38 mouse cellular contexts compared by ENCODE assay signal in the genomic region with DNA sequence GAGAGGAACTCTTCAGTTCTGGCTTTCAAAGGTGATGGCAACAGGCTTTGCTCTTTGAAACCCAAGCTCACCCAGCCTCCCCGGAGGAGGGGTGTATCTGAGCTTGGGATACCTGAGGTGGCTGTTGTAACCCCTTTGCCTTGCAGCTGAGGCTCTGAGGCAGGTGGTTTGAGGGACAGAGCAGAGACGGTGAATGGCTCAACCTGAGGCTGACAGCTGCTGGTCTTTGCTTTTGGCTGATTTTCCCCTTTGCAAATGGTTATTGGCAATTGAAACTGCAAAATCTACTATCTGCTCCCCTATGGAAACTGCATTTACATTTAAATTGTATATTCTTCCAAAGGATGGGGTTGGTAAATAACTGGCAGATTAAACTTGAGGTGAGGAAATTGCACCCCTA. TPM values are rescaled to one million over a fixed set of nuclear protein-coding genes. Genes with fewer than 3 reads are reported as not detected.
A peak's percentile ranks its signal among the peaks of the same experiment; 100 is the strongest.
DNase-seq lines count a peak whose midpoint lies in the region; ATAC-seq and TF ChIP-seq lines count a peak whose summit lies in the region.
"Had no signal": no experiment of that assay in that cellular context is flagged by ENCODE, and none has a peak within 500 bp of the region (broad histone marks: within the 10 kb centered on the region; RNA-seq: fewer than 3 reads in every experiment).

No protein-coding gene starts in this region.

- 0 out of 2 replicates have a peak overlapping the region, but pooled peaks have one; percentile 3 for H3K4me2 ChIP-seq in hindbrain, embryonic 12.5 days (replicated peaks)
- H3K4me2 ChIP-seq in hindbrain, embryonic 11.5 days (replicated peaks; ENCODE audit: low read depth, low read length), result no peak overlapping the region
- no peak overlapping the region for H3K4me2 ChIP-seq in forebrain, postnatal 0 days (ENCODE audit: low read depth)
- no peak overlapping the region for H3K4me2 ChIP-seq in midbrain, embryonic 14.5 days (ENCODE audit: low read length)
- H3K4me2 ChIP-seq: heart, embryonic 12.5 days; kidney, embryonic 15.5 days; limb, embryonic 13.5 days; liver, embryonic 11.5 days; lung, embryonic 15.5 days; neural tube, embryonic 15.5 days; stomach, embryonic 15.5 days had no signal

- no peak overlapping the region for H3K9ac ChIP-seq in hindbrain, embryonic 12.5 days
- no peak overlapping the region for H3K9ac ChIP-seq in hindbrain, embryonic 11.5 days (ENCODE audit: low read depth, low read length)
- no peak overlapping the region for H3K9ac ChIP-seq in forebrain, postnatal 0 days
- no peak overlapping the region for H3K9ac ChIP-seq in midbrain, embryonic 14.5 days (replicated peaks; ENCODE audit: low read length)
- H3K9ac ChIP-seq: heart, embryonic 12.5 days; kidney, embryonic 15.5 days; limb, embryonic 13.5 days; lung, embryonic 15.5 days; neural tube, embryonic 15.5 days; stomach, embryonic 15.5 days had no signal

- DNase-seq in hindbrain, embryonic 11.5 days (ENCODE audit: low spot score), result no peak
- DNase-seq in brain, embryonic 14.5 days (ENCODE audit: low read depth), result peak; percentile 60
- DNase-seq in forebrain, postnatal 0 days, result no peak
- DNase-seq in midbrain, embryonic 14.5 days, result peak; percentile 49
- no peak for DNase-seq in urinary bladder, postnatal 25 days (ENCODE audit: low spot score)
- no peak for DNase-seq in cerebellum, postnatal 25 days
- DNase-seq: adrenal gland, postnatal 25 days; cerebellum, adult 18-20 months; cerebellum, postnatal 14 days; heart, adult 2 months; heart, postnatal 4 days; kidney, adult 18-20 months; kidney, postnatal 4 days; retina, postnatal 1 day; right cerebral cortex, postnatal 14 days; thymus, postnatal 14 days had no signal

- no peaks in the 10 kb centered on the region for H3K36me3 ChIP-seq in hindbrain, embryonic 12.5 days
- no peaks in the 10 kb centered on the region for H3K36me3 ChIP-seq in hindbrain, embryonic 11.5 days (ENCODE audit: control insufficient read depth, insufficient read depth, low read length)
- H3K36me3 ChIP-seq in forebrain, postnatal 0 days (ENCODE audit: insufficient read depth), result no peaks in the 10 kb centered on the region
- no peaks in the 10 kb centered on the region for H3K36me3 ChIP-seq in midbrain, embryonic 14.5 days (ENCODE audit: control insufficient read depth, insufficient read depth, low read length)
- H3K36me3 ChIP-seq: heart, embryonic 12.5 days; kidney, embryonic 15.5 days; limb, embryonic 13.5 days; lung, embryonic 15.5 days; neural tube, embryonic 15.5 days; stomach, embryonic 15.5 days had no signal

- peak; percentile 40; the same call in 1 of the 2 replicates for ATAC-seq in hindbrain, embryonic 12.5 days (ENCODE audit: low FRiP score)
- no peak for ATAC-seq in hindbrain, embryonic 11.5 days (ENCODE audit: low FRiP score)
- no peak for ATAC-seq in forebrain, postnatal 0 days
- ATAC-seq in midbrain, embryonic 14.5 days (ENCODE audit: low FRiP score, low TSS enrichment), result no peak
- ATAC-seq: CD4-positive, CD25-positive, alpha-beta regulatory T cell, adult 4 months had no signal

- H3K27ac ChIP-seq in hindbrain, embryonic 12.5 days, result peak overlapping the region; percentile 50
- no peak overlapping the region for H3K27ac ChIP-seq in hindbrain, embryonic 11.5 days (ENCODE audit: low read depth, low read length)
- peak overlapping the region; percentile 73 for H3K27ac ChIP-seq in forebrain, postnatal 0 days (ENCODE audit: low read depth, low read length)
- H3K27ac ChIP-seq in midbrain, embryonic 14.5 days (replicated peaks; ENCODE audit: low read depth, low read length), result peak overlapping the region; percentile 80
- H3K27ac ChIP-seq: heart, adult 2 months; kidney, embryonic 15.5 days; limb, embryonic 13.5 days; lung, embryonic 15.5 days; stomach, embryonic 15.5 days had no signal

- no peak for TF ChIP-seq POLR2A in brain, embryonic 14.5 days (IDR thresholded peaks at IDR 0.05; ENCODE audit: borderline replicate concordance, extremely low read depth, insufficient read depth, insufficient read length, poor library complexity, severe bottlenecking)

- H3K4me1 ChIP-seq in hindbrain, embryonic 12.5 days, result peaks cover 25% of the 10 kb centered on the region
- no peaks in the 10 kb centered on the region for H3K4me1 ChIP-seq in hindbrain, embryonic 11.5 days (replicated peaks; ENCODE audit: control insufficient read depth, insufficient read depth, low read length)
- H3K4me1 ChIP-seq in forebrain, postnatal 0 days (ENCODE audit: insufficient read depth), result peaks cover 16% of the 10 kb centered on the region; the same call in 1 of the 2 replicates
- H3K4me1 ChIP-seq in midbrain, embryonic 14.5 days (ENCODE audit: control insufficient read depth, insufficient read depth, low read length), result peaks cover 26% of the 10 kb centered on the region
- H3K4me1 ChIP-seq: kidney, embryonic 15.5 days; limb, embryonic 13.5 days; lung, embryonic 15.5 days; stomach, embryonic 15.5 days had no signal

- H3K27me3 ChIP-seq in hindbrain, embryonic 12.5 days, result no peaks in the 10 kb centered on the region
- H3K27me3 ChIP-seq in hindbrain, embryonic 11.5 days (ENCODE audit: control insufficient read depth, insufficient read depth, low read length), result no peaks in the 10 kb centered on the region
- no peaks in the 10 kb centered on the region for H3K27me3 ChIP-seq in forebrain, postnatal 0 days (ENCODE audit: insufficient read depth, low read length)
- no peaks in the 10 kb centered on the region for H3K27me3 ChIP-seq in midbrain, embryonic 14.5 days (ENCODE audit: control insufficient read depth, insufficient read depth, low read length)
- H3K27me3 ChIP-seq: neural tube, embryonic 15.5 days had no signal

- 36% methylated on average over 2 of the region's 2 CpGs for WGBS in hindbrain, embryonic 12.5 days
- 35% methylated on average over 2 of the region's 2 CpGs for WGBS in hindbrain, embryonic 11.5 days
- 23% methylated on average over 2 of the region's 2 CpGs for WGBS in forebrain, postnatal 0 days
- WGBS in midbrain, embryonic 14.5 days, result 25% methylated on average over 2 of the region's 2 CpGs

- no peak for TF ChIP-seq CTCF in brain, embryonic 14.5 days (IDR thresholded peaks at IDR 0.05; ENCODE audit: borderline replicate concordance, extremely low read depth, insufficient read depth, insufficient read length)
- TF ChIP-seq CTCF in forebrain, postnatal 0 days (IDR thresholded peaks at IDR 0.05; ENCODE audit: low read depth), result no peak

- H3K4me3 ChIP-seq in hindbrain, embryonic 12.5 days, result no peak overlapping the region
- no peak overlapping the region for H3K4me3 ChIP-seq in hindbrain, embryonic 11.5 days (ENCODE audit: low read depth, low read length)
- H3K4me3 ChIP-seq in forebrain, postnatal 0 days (ENCODE audit: low read depth, low read length), result no peak overlapping the region
- H3K4me3 ChIP-seq in midbrain, embryonic 14.5 days (replicated peaks; ENCODE audit: low read depth, low read length), result no peak overlapping the region
- H3K4me3 ChIP-seq: heart, adult 2 months; heart, embryonic 12.5 days; kidney, embryonic 15.5 days; limb, embryonic 13.5 days; lung, embryonic 15.5 days; neural tube, embryonic 15.5 days; stomach, embryonic 15.5 days had no signal

- H3K9me3 ChIP-seq in hindbrain, embryonic 12.5 days (replicated peaks), result no peaks in the 10 kb centered on the region
- H3K9me3 ChIP-seq in hindbrain, embryonic 11.5 days (ENCODE audit: control insufficient read depth, low read length), result no peaks in the 10 kb centered on the region
- no peaks in the 10 kb centered on the region for H3K9me3 ChIP-seq in forebrain, postnatal 0 days (ENCODE audit: low read length)
- H3K9me3 ChIP-seq in midbrain, embryonic 14.5 days (ENCODE audit: control insufficient read depth, low read length), result no peaks in the 10 kb centered on the region
- H3K9me3 ChIP-seq: heart, embryonic 12.5 days; kidney, embryonic 15.5 days; limb, embryonic 13.5 days; lung, embryonic 15.5 days; neural tube, embryonic 15.5 days; stomach, embryonic 15.5 days had no signal

RNA-seq across cellular contexts. Expression of a gene that starts 7.9 kb away (rescaled TPM):
- 0.49 TPM in 1 of 2 replicates, not detected in the other for polyA plus RNA-seq in hindbrain, embryonic 12.5 days (2016; fragmentation: Nextera tagmentation; extraction: Ambion mirVana)
- not detected in 2 replicates for polyA plus RNA-seq in hindbrain, embryonic 11.5 days (2014; fragmentation: Nextera tagmentation; extraction: Ambion mirVana)
- polyA plus RNA-seq in brain, embryonic 14.5 days (2012; rRNA removed), result not detected in 2 replicates
- 0.92 TPM in 1 of 2 replicates, not detected in the other for total RNA-seq in forebrain, postnatal 0 days (2014; rRNA removed)
- not detected in 2 replicates for polyA plus RNA-seq in forebrain, postnatal 0 days (2015; fragmentation: Nextera tagmentation; extraction: Ambion mirVana)
- 0.70 TPM in 1 of 2 replicates, not detected in the other for polyA plus RNA-seq in midbrain, embryonic 14.5 days (2014; fragmentation: Nextera tagmentation; extraction: Ambion mirVana)
- total RNA-seq: adrenal gland, adult 18-20 months; adrenal gland, postnatal 25 days; gastrocnemius, adult 8-10 months; gastrocnemius, postnatal 4 days; heart, adult 2 months; heart, postnatal 4 days; layer of hippocampus, adult 8-10 months; layer of hippocampus, postnatal 25 days; left cerebral cortex, adult 8-10 months; left cerebral cortex, postnatal 36 days; megakaryocyte progenitor cell, adult 5-6 weeks had no signal
- polyA plus RNA-seq: CD4-positive, CD25-positive, alpha-beta regulatory T cell, adult 4 months; embryonic facial prominence, embryonic 11.5 days; heart, adult 2 months; heart, embryonic 12.5 days; heart, postnatal 0 days; intestine, embryonic 14.5 days; kidney, embryonic 15.5 days; limb, embryonic 13.5 days; liver, embryonic 11.5 days; liver, embryonic 16.5 days; lung, embryonic 15.5 days; small intestine, adult 2 months; stomach, embryonic 15.5 days had no signal

RNA-seq across cellular contexts. Expression of a gene that starts 30.4 kb away (rescaled TPM):
- polyA plus RNA-seq in hindbrain, embryonic 12.5 days (2016; fragmentation: Nextera tagmentation; extraction: Ambion mirVana), result 3.6 and 4.1 TPM in 2 replicates
- polyA plus RNA-seq in hindbrain, embryonic 11.5 days (2014; fragmentation: Nextera tagmentation; extraction: Ambion mirVana), result 2.9 and 4.8 TPM in 2 replicates
- polyA plus RNA-seq in brain, embryonic 14.5 days (2012; rRNA removed), result 21.7 and 23.3 TPM in 2 replicates
- 3.4 and 5.0 TPM in 2 replicates for total RNA-seq in forebrain, postnatal 0 days (2014; rRNA removed)
- 0.31 and 0.48 TPM in 2 replicates for polyA plus RNA-seq in forebrain, postnatal 0 days (2015; fragmentation: Nextera tagmentation; extraction: Ambion mirVana)
- 4.4 and 4.5 TPM in 2 replicates for polyA plus RNA-seq in midbrain, embryonic 14.5 days (2014; fragmentation: Nextera tagmentation; extraction: Ambion mirVana)
- total RNA-seq: adrenal gland, adult 18-20 months; adrenal gland, postnatal 25 days; gastrocnemius, adult 8-10 months; heart, postnatal 4 days; megakaryocyte progenitor cell, adult 5-6 weeks had no signal
- polyA plus RNA-seq: CD4-positive, CD25-positive, alpha-beta regulatory T cell, adult 4 months; heart, embryonic 12.5 days; heart, postnatal 0 days; liver, embryonic 16.5 days; small intestine, adult 2 months had no signal

RNA-seq across cellular contexts. Expression of a gene that starts 30.4 kb away (rescaled TPM):
- polyA plus RNA-seq in hindbrain, embryonic 12.5 days (2016; fragmentation: Nextera tagmentation; extraction: Ambion mirVana), result 10.8 and 12.7 TPM in 2 replicates
- 8.9 and 11.3 TPM in 2 replicates for polyA plus RNA-seq in hindbrain, embryonic 11.5 days (2014; fragmentation: Nextera tagmentation; extraction: Ambion mirVana)
- polyA plus RNA-seq in brain, embryonic 14.5 days (2012; rRNA removed), result 22.9 and 25.1 TPM in 2 replicates
- 13.3 and 14.9 TPM in 2 replicates for total RNA-seq in forebrain, postnatal 0 days (2014; rRNA removed)
- polyA plus RNA-seq in forebrain, postnatal 0 days (2015; fragmentation: Nextera tagmentation; extraction: Ambion mirVana), result 14.7 and 15.1 TPM in 2 replicates
- polyA plus RNA-seq in midbrain, embryonic 14.5 days (2014; fragmentation: Nextera tagmentation; extraction: Ambion mirVana), result 21.2 and 23.2 TPM in 2 replicates
- total RNA-seq: adrenal gland, postnatal 25 days; heart, adult 2 months; heart, postnatal 4 days; megakaryocyte progenitor cell, adult 5-6 weeks had no signal
- polyA plus RNA-seq: CD4-positive, CD25-positive, alpha-beta regulatory T cell, adult 4 months; heart, adult 2 months; heart, embryonic 12.5 days; heart, postnatal 0 days; liver, embryonic 16.5 days had no signal

Comparison
In these comparisons a context has a peak if more than half of its experiments do, and no peak if none do; other contexts are left out.
1. DNase-seq: peak in brain, embryonic 14.5 days (single experiment) and midbrain, embryonic 14.5 days (single experiment); none in hindbrain, embryonic 11.5 days (single experiment), forebrain, postnatal 0 days (single experiment), urinary bladder, postnatal 25 days (single experiment) and cerebellum, postnatal 25 days (0 of 2).